23 mouse cellular contexts compared by ENCODE assay signal in genomic region chr19:18337819-18338555, GRCm38 (mm10).
"Had no signal": no experiment of that assay in that cellular context is flagged by ENCODE, and none has a peak within 500 bp of the region (broad histone marks: within the 10 kb centered on the region; RNA-seq: fewer than 3 reads in every experiment).

No protein-coding gene starts in this region.

- H3K27ac ChIP-seq: heart, adult 2 months; heart, embryonic 13.5 days; heart, embryonic 15.5 days; hindbrain, embryonic 13.5 days; hindbrain, embryonic 15.5 days; hindbrain, postnatal 0 days; layer of hippocampus, adult 2 months; left cerebral cortex, adult 2 months; limb, embryonic 13.5 days; limb, embryonic 15.5 days had no signal

- H3K36me3 ChIP-seq: heart, embryonic 13.5 days; heart, embryonic 15.5 days; hindbrain, embryonic 13.5 days; hindbrain, embryonic 15.5 days; limb, embryonic 13.5 days; limb, embryonic 15.5 days had no signal

- H3K4me2 ChIP-seq: heart, embryonic 11.5 days; heart, embryonic 13.5 days; heart, embryonic 15.5 days; hindbrain, embryonic 13.5 days; hindbrain, embryonic 15.5 days; limb, embryonic 13.5 days; limb, embryonic 15.5 days had no signal

- DNase-seq: forebrain, postnatal 0 days; gastrocnemius, postnatal 10 days; gastrocnemius, postnatal 36 days; heart, adult 11 months; heart, adult 2 months; heart, postnatal 14 days; heart, postnatal 36 days; kidney, adult 11 months; kidney, adult 8-10 months; kidney, postnatal 10 days; kidney, postnatal 25 days; kidney, postnatal 4 days; left cerebral cortex, postnatal 4 days had no signal

- H3K27me3 ChIP-seq: heart, embryonic 13.5 days; heart, embryonic 15.5 days; hindbrain, embryonic 13.5 days; hindbrain, embryonic 15.5 days; limb, embryonic 13.5 days; limb, embryonic 15.5 days had no signal

- H3K4me3 ChIP-seq: heart, adult 2 months; heart, embryonic 13.5 days; heart, embryonic 15.5 days; hindbrain, embryonic 13.5 days; hindbrain, embryonic 15.5 days; layer of hippocampus, adult 2 months; left cerebral cortex, adult 2 months; limb, embryonic 13.5 days; limb, embryonic 15.5 days had no signal
